Comparison of ENCODE assay signal across 8 mouse cellular contexts in the genomic region with DNA sequence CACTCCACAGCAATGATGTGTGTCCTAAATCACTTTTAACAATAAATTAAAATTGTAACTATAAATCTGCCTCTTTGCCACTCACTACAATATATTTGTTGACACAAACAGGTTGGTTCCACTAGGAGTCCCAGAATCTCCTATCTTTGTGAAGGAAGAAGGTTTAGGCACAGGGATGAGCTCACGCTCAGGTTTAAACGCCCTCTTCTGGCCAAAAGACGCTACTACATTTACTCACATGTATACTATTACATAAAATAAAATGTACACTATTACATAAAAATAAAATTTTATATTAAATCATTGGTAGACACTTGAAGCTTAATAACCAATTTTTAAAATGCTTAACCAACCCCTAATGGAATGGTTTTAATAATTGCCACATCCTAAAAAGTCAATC.
DNase-seq lines count a peak whose midpoint lies in the region; ATAC-seq and TF ChIP-seq lines count a peak whose summit lies in the region.

No protein-coding gene starts in this region.

- no peaks in the 10 kb centered on the region for H3K36me3 ChIP-seq in forebrain, embryonic 14.5 days (ENCODE audit: control insufficient read depth, insufficient read depth, low read length)
- H3K36me3 ChIP-seq in forebrain, embryonic 10.5 days (replicated peaks), result no peaks in the 10 kb centered on the region
- no peaks in the 10 kb centered on the region for H3K36me3 ChIP-seq in liver, postnatal 0 days (replicated peaks; ENCODE audit: insufficient read depth, low read length)
- H3K36me3 ChIP-seq in liver, embryonic 11.5 days (ENCODE audit: control insufficient read depth, insufficient read depth, low read length), result no peaks in the 10 kb centered on the region
- no peaks in the 10 kb centered on the region for H3K36me3 ChIP-seq in midbrain, embryonic 15.5 days (replicated peaks)

- no peak overlapping the region for H3K4me3 ChIP-seq in forebrain, embryonic 14.5 days (ENCODE audit: low read depth, low read length)
- no peak overlapping the region for H3K4me3 ChIP-seq in forebrain, embryonic 10.5 days
- H3K4me3 ChIP-seq in liver, postnatal 0 days (ENCODE audit: low read depth, low read length), result no peak overlapping the region
- H3K4me3 ChIP-seq in liver, embryonic 11.5 days (ENCODE audit: low read depth, low read length), result no peak overlapping the region
- no peak overlapping the region for H3K4me3 ChIP-seq in midbrain, embryonic 15.5 days

- TF ChIP-seq POLR2A in brain, embryonic 14.5 days (IDR thresholded peaks at IDR 0.05; ENCODE audit: borderline replicate concordance, extremely low read depth, insufficient read depth, insufficient read length, poor library complexity, severe bottlenecking), result no peak

- no peaks in the 10 kb centered on the region for H3K4me1 ChIP-seq in forebrain, embryonic 14.5 days (ENCODE audit: control insufficient read depth, insufficient read depth, low read length)
- no peaks in the 10 kb centered on the region for H3K4me1 ChIP-seq in forebrain, embryonic 10.5 days
- H3K4me1 ChIP-seq in liver, postnatal 0 days (ENCODE audit: insufficient read depth), result no peaks in the 10 kb centered on the region
- no peaks in the 10 kb centered on the region for H3K4me1 ChIP-seq in liver, embryonic 11.5 days (replicated peaks; ENCODE audit: control insufficient read depth, insufficient read depth, low read length)
- no peaks in the 10 kb centered on the region for H3K4me1 ChIP-seq in midbrain, embryonic 15.5 days

- no peak overlapping the region for H3K4me2 ChIP-seq in forebrain, embryonic 14.5 days (ENCODE audit: low read length)
- no peak overlapping the region for H3K4me2 ChIP-seq in liver, postnatal 0 days (ENCODE audit: low read depth, low read length)
- no peak overlapping the region for H3K4me2 ChIP-seq in liver, embryonic 11.5 days
- no peak overlapping the region for H3K4me2 ChIP-seq in midbrain, embryonic 15.5 days

- no peak for ATAC-seq in forebrain, embryonic 14.5 days
- no peak for ATAC-seq in liver, postnatal 0 days
- no peak for ATAC-seq in liver, embryonic 11.5 days (replicated peaks; ENCODE audit: low FRiP score)
- no peak for ATAC-seq in midbrain, embryonic 15.5 days (replicated peaks)

- no peak overlapping the region for H3K27ac ChIP-seq in forebrain, embryonic 14.5 days (ENCODE audit: low read depth, low read length)
- no peak overlapping the region for H3K27ac ChIP-seq in forebrain, embryonic 10.5 days
- no peak overlapping the region for H3K27ac ChIP-seq in liver, postnatal 0 days (ENCODE audit: low read depth)
- H3K27ac ChIP-seq in liver, embryonic 11.5 days (ENCODE audit: low read depth, low read length), result no peak overlapping the region
- no peak overlapping the region for H3K27ac ChIP-seq in midbrain, embryonic 15.5 days

- H3K27me3 ChIP-seq in forebrain, embryonic 14.5 days (replicated peaks; ENCODE audit: control insufficient read depth, insufficient read depth, low read length), result no peaks in the 10 kb centered on the region
- H3K27me3 ChIP-seq in forebrain, embryonic 10.5 days (ENCODE audit: poor library complexity, severe bottlenecking), result no peaks in the 10 kb centered on the region
- no peaks in the 10 kb centered on the region for H3K27me3 ChIP-seq in liver, postnatal 0 days (ENCODE audit: insufficient read depth, low read length)
- no peaks in the 10 kb centered on the region for H3K27me3 ChIP-seq in liver, embryonic 11.5 days (replicated peaks; ENCODE audit: control insufficient read depth, insufficient read depth, low read length)
- no peaks in the 10 kb centered on the region for H3K27me3 ChIP-seq in midbrain, embryonic 15.5 days (replicated peaks)

- TF ChIP-seq EP300 in liver, postnatal 0 days (IDR thresholded peaks at IDR 0.05; ENCODE audit: low read depth), result no peak

- no peaks in the 10 kb centered on the region for H3K9me3 ChIP-seq in forebrain, embryonic 14.5 days (replicated peaks; ENCODE audit: control insufficient read depth, low read length)
- no peaks in the 10 kb centered on the region; the same call in 1 of the 2 replicates for H3K9me3 ChIP-seq in forebrain, embryonic 10.5 days
- H3K9me3 ChIP-seq in liver, postnatal 0 days (ENCODE audit: low read length), result no peaks in the 10 kb centered on the region
- H3K9me3 ChIP-seq in liver, embryonic 11.5 days (ENCODE audit: control insufficient read depth, low read length), result no peaks in the 10 kb centered on the region
- H3K9me3 ChIP-seq in midbrain, embryonic 15.5 days, result no peaks in the 10 kb centered on the region

- peak; percentile 61 for DNase-seq in forebrain, embryonic 14.5 days (ENCODE audit: low spot score)
- no peak for DNase-seq in forebrain, embryonic 10.5 days (ENCODE audit: extremely low spot score, low spot score)
- no peak for DNase-seq in liver, postnatal 0 days
- no peak for DNase-seq in liver, embryonic 11.5 days (ENCODE audit: low spot score)
- DNase-seq in brain, embryonic 14.5 days (ENCODE audit: low read depth), result peak; percentile 46
- peak; percentile 57 for DNase-seq in retina, embryonic 14.5 days (ENCODE audit: low spot score)
- DNase-seq in yolk sac, embryonic 10.5 days (ENCODE audit: low spot score), result no peak

- H3K9ac ChIP-seq in forebrain, embryonic 14.5 days (ENCODE audit: low read length), result no peak overlapping the region
- no peak overlapping the region for H3K9ac ChIP-seq in liver, postnatal 0 days (replicated peaks)
- H3K9ac ChIP-seq in liver, embryonic 11.5 days (ENCODE audit: low read depth, low read length), result no peak overlapping the region
- H3K9ac ChIP-seq in midbrain, embryonic 15.5 days, result no peak overlapping the region

- peak; percentile 66 for TF ChIP-seq CTCF in liver, postnatal 0 days (IDR thresholded peaks at IDR 0.05; ENCODE audit: low read depth)
- TF ChIP-seq CTCF in brain, embryonic 14.5 days (IDR thresholded peaks at IDR 0.05; ENCODE audit: borderline replicate concordance, extremely low read depth, insufficient read depth, insufficient read length), result peak; percentile 57; the same call in 1 of the 2 replicates

- WGBS in forebrain, embryonic 14.5 days, result 7% methylated on average over 3 of the region's 3 CpGs
- 6% methylated on average over 3 of the region's 3 CpGs for WGBS in forebrain, embryonic 10.5 days
- WGBS in liver, postnatal 0 days (ENCODE audit: insufficient replicate concordance), result 11% methylated on average over 3 of the region's 3 CpGs
- 3% methylated on average over 3 of the region's 3 CpGs for WGBS in liver, embryonic 11.5 days
- 7% methylated on average over 3 of the region's 3 CpGs for WGBS in midbrain, embryonic 15.5 days

Comparison
In these comparisons a context has a peak if more than half of its experiments do, and no peak if none do; other contexts are left out.
1. DNase-seq: peak in forebrain, embryonic 14.5 days (single experiment), brain, embryonic 14.5 days (single experiment) and retina, embryonic 14.5 days (single experiment); none in forebrain, embryonic 10.5 days (single experiment), liver, postnatal 0 days (single experiment), liver, embryonic 11.5 days (single experiment) and yolk sac, embryonic 10.5 days (single experiment).